Mouse (Mus musculus) T-helper 2 cell (primary cell): ENCODE data around the gene Aqp2.

Experiments used
- in situ Hi-C: fragments of 300-600 bp; cut with MboI, MseI; formaldehyde crosslinking; loops from one replicate; pipeline ENCODE4 v1.15.1; 2025; ENCODE audit warnings: high pct_unique_total_duplicates

Aqp2 gene

DNA sequence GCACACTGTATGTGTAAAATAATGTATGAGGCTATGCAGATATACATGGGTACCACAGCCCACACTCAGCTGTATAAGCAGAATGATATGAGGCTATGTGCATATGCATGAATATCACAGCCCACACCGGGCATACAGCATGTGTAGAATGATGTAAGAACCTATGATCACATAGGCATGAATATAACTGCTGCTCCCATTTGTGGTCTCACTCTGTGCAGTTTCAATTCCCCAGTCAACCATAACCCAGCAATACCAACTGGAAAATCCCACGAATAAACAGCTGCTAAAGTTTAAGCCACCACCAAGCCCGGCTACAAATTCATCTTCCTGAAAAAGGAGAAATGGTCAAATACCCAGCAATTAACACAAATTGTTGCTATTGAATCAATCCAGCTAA, 39.7 kb downstream of the Aqp2 start:
- in situ Hi-C loops: no loop called here

DNA sequence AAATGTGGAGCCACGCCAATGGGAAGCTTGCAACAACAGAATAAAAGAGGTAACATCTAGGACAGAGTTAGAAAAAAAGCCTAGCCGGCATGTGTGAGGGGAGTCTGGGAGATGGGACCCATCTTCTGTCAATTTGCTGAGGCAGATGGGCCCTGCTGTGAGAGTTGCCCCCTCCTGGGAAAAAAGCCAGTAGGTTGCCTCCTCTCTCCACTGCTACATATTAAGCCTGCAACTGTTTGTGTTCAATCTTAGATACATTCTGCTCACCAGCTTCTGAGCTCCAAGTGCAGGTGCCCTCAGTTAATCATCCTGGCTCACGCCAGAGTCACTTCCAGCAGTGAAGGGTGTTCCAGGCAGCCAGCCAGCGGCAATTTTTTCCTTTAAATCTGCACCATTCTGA, 41.0 kb downstream of the Aqp2 start:
- in situ Hi-C loops: no loop called here

- in situ Hi-C loops: no loop called here
Measured at GRCm38 (mm10) chr15:99622063-99622462, 43.2 kb downstream of the Aqp2 start.

DNA sequence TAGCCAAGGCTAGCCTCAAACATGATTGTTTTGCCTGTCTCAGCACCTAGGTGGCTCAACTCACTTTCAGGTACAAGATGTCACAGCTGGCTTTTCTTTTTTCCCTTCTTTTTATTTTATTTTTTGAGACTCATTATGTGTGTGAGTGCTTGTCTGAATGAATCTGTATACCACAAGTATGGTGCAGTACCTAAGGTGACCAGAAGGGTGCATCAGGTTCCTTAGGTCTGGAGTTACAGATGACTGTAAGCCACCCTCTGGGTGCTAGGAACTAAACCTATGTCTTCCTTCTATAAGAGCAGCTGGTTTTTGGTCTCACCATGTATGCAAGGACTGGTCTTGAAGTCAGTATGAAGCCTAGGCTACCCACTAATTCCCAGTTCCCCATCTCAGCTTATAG, 52.8 kb downstream of the Aqp2 start:
- in situ Hi-C loops: no loop called here
